Mouse (Mus musculus): Measurements from ENCODE around the gene Gm35315. TPM values are rescaled to one million over a fixed set of nuclear protein-coding genes. Genes with fewer than 3 reads are reported as not detected.

The Gm35315 gene
- polyA plus RNA-seq, 1 experiment from 2014 or later: 1.1 TPM

DNA sequence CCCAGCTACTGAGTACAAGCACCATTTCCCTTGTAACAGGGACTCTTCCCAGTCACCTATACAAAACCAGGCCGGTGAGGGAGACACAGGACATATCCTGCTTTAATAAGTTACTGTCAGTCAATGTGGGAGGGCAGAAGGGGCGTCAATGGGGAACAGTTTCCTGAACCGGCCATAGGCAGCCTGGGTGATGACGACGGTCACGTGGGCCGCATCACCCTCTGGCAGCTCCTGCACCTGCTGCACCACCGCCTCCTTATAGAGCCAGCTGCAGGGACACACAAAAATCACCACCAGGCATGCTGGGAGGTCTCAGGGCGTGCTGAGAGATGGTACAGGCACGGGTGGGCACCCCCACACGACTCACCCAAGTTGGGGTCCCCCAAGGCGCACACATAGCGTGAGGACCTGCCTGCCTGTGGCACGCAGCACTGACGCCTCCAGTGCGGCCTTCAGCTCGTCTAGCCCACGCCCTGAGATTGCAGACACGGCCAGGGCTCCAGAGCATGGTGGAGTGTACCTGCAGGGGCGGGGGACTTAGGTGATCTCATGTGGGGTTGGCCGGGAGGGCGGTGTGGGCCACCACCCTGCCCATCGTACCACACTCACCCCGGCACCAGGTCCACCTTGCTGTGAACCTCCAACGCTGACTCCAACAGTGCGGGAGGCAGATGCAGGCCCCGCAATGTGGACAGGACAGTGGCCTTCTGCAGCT, 9.8 kb upstream of the Gm35315 start:
- 96% methylated on average over 27 of the region's 27 CpGs for WGBS
- Histone ChIP-seq H3K4me1 (replicated peaks; ENCODE audit: control insufficient read depth, insufficient read depth, low read length) (peaks cover 14% of the 10 kb centered on the region), H3K36me3 (ENCODE audit: control insufficient read depth, insufficient read depth, low read length) (peaks cover 37% of the 10 kb centered on the region), H3K27me3 (replicated peaks; ENCODE audit: control insufficient read depth, insufficient read depth, low read length) (no peaks in the 10 kb centered on the region; the same call in 1 of the 2 replicates), H3K9me3 (ENCODE audit: control insufficient read depth, low read length) (no peaks in the 10 kb centered on the region), H3K27ac (ENCODE audit: low read depth) (no peak overlapping the region), H3K4me2 (ENCODE audit: low read length) (no peak overlapping the region), H3K9ac (ENCODE audit: low read length) (no peak overlapping the region), H3K4me3 (ENCODE audit: low read depth, low read length) (no peak overlapping the region)
- ATAC-seq (replicated peaks; ENCODE audit: low FRiP score, low TSS enrichment, low read depth) (no peak), DNase-seq (ENCODE audit: low spot score) (no peak)

DNA sequence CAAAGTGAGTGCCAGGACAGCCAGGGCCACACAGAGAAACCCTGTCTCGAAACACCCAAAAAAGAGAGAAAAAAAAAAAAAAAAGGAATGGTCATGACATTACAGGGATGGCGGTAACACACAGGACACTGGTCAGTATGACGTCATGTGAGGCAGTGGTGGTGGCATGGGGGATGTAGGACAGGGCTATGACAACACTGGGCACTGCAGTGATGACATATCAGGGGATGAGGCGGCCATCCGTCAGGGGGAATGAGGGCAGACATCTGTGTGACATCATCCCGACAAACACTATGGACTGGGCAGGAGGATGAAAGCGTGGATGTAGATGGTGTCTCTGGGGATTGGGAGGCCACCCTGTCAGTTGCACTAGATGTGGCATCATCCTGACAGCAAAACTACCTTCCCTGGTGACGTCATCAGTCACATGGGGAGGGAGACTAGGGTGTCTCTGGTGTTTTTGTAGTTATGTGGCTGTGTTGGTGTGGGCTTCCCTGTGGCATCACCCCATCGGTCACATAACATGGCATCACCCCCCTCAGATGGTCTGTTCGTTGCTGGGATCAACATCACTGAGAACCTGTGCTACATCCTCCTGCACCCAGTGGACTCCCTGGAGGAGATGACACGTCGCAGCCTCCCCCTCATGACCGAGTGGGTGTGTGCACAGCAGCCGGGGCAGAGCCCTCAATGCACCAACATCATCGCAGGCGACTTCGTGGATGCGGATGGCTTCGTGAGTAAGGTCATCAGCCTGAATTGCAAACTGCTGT, 8.8 kb upstream of the Gm35315 start:
- no peak for ATAC-seq (replicated peaks; ENCODE audit: low FRiP score, low TSS enrichment, low read depth)
- Histone ChIP-seq H3K9me3 (ENCODE audit: control insufficient read depth, low read length) (no peaks in the 10 kb centered on the region), H3K4me1 (replicated peaks; ENCODE audit: control insufficient read depth, insufficient read depth, low read length) (peaks cover 14% of the 10 kb centered on the region), H3K9ac (ENCODE audit: low read length) (no peak overlapping the region), H3K27me3 (replicated peaks; ENCODE audit: control insufficient read depth, insufficient read depth, low read length) (no peaks in the 10 kb centered on the region; the same call in 1 of the 2 replicates), H3K27ac (ENCODE audit: low read depth) (no peak overlapping the region), H3K4me2 (ENCODE audit: low read length) (no peak overlapping the region), H3K36me3 (ENCODE audit: control insufficient read depth, insufficient read depth, low read length) (peaks cover 37% of the 10 kb centered on the region), H3K4me3 (ENCODE audit: low read depth, low read length) (no peak overlapping the region)
- no peak for DNase-seq (ENCODE audit: low spot score)
- 95% methylated on average over 19 of the region's 19 CpGs for WGBS

DNA sequence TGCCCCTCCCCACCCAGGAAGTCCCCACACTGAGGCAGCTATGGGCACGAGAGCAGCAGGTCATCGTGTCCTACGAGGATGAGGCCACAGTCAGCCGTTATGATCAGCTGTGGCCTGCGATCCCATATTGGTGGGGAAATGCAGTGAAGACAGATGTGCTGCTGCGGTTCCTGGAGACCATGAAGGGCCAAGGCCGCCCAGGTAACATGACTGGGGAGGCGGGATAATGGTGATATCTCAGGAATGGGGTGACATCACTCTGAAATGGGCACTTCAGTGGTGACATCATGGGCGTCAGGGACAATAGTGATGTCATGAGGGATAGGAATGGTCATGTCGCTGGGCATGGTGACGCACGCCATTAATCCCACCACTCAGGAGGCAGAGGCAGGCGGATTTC, 8.2 kb upstream of the Gm35315 start:
- WGBS: 86% methylated on average over 13 of the region's 13 CpGs

GRCm38 (mm10) chr5:110101716-110102347, 7.6 kb upstream of the Gm35315 start:
- H3K36me3 ChIP-seq (ENCODE audit: control insufficient read depth, insufficient read depth, low read length): peaks cover 37% of the 10 kb centered on the region
- H3K4me2 ChIP-seq (ENCODE audit: low read length): peak overlapping the region; percentile 59
- no peaks in the 10 kb centered on the region for H3K9me3 ChIP-seq (ENCODE audit: control insufficient read depth, low read length)
- WGBS: 16% methylated on average over 33 of the region's 34 CpGs
- peak; percentile 32 for ATAC-seq (replicated peaks; ENCODE audit: low FRiP score, low TSS enrichment, low read depth)
- peak overlapping the region; percentile 24 for H3K4me3 ChIP-seq (ENCODE audit: low read depth, low read length)
- H3K27ac ChIP-seq (ENCODE audit: low read depth): no peak overlapping the region
- peaks cover 13% of the 10 kb centered on the region for H3K4me1 ChIP-seq (replicated peaks; ENCODE audit: control insufficient read depth, insufficient read depth, low read length)
- H3K9ac ChIP-seq (ENCODE audit: low read length): no peak overlapping the region
- DNase-seq (ENCODE audit: low spot score): no peak
- no peaks in the 10 kb centered on the region; the same call in 1 of the 2 replicates for H3K27me3 ChIP-seq (replicated peaks; ENCODE audit: control insufficient read depth, insufficient read depth, low read length)

More for the DNA sequence above, 8.2 kb upstream of the Gm35315 start:
- ATAC-seq (replicated peaks; ENCODE audit: low FRiP score, low TSS enrichment, low read depth): no peak
- Histone ChIP-seq H3K36me3 (ENCODE audit: control insufficient read depth, insufficient read depth, low read length) (peaks cover 37% of the 10 kb centered on the region), H3K9ac (ENCODE audit: low read length) (no peak overlapping the region), H3K4me2 (ENCODE audit: low read length) (peak overlapping the region; percentile 59; the same call in 1 of the 2 replicates), H3K4me1 (replicated peaks; ENCODE audit: control insufficient read depth, insufficient read depth, low read length) (peaks cover 14% of the 10 kb centered on the region), H3K4me3 (ENCODE audit: low read depth, low read length) (no peak overlapping the region), H3K9me3 (ENCODE audit: control insufficient read depth, low read length) (no peaks in the 10 kb centered on the region), H3K27ac (ENCODE audit: low read depth) (no peak overlapping the region), H3K27me3 (replicated peaks; ENCODE audit: control insufficient read depth, insufficient read depth, low read length) (no peaks in the 10 kb centered on the region; the same call in 1 of the 2 replicates)
- DNase-seq (ENCODE audit: low spot score): no peak

DNA sequence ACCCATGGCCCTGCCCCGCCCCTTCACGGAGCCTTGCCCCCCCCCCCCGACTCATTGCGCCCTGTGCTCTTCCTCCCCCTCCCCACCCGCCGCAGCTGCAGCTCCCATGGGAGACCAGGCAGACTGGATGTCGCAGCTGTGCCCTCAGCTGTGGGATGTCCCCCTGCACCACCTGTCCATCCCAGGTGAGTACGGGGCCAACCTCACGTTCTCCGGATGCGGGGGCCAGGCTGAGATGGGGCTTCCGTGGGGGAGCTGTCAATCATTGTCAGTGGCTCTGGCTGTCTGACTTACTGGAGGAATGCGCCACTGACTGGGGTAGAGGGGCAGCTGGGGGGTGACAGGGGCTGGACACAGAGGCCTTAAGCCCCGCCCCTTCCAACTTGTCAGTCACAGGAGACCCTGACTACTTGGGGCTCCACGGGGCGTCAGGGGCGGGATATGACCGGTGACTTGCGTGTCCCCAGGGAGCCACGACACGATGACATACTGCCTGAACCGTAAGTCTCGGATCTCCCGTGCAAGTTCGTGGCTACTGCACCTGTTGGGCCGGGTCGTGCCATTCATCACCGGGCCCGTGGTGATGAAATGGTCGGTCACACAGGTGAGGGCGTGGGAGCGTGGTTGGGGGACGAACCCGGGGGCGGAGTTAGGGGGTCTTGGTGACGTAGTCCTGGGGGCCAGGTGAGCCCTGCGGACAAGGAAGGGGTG, 6.9 kb upstream of the Gm35315 start:
- Histone ChIP-seq H3K9ac (ENCODE audit: low read length) (no peak overlapping the region), H3K27me3 (replicated peaks; ENCODE audit: control insufficient read depth, insufficient read depth, low read length) (no peaks in the 10 kb centered on the region; the same call in 1 of the 2 replicates), H3K36me3 (ENCODE audit: control insufficient read depth, insufficient read depth, low read length) (peaks cover 33% of the 10 kb centered on the region), H3K27ac (ENCODE audit: low read depth) (no peak overlapping the region), H3K4me3 (ENCODE audit: low read depth, low read length) (peak overlapping the region; percentile 24), H3K9me3 (ENCODE audit: control insufficient read depth, low read length) (no peaks in the 10 kb centered on the region), H3K4me2 (ENCODE audit: low read length) (peak overlapping the region; percentile 59), H3K4me1 (replicated peaks; ENCODE audit: control insufficient read depth, insufficient read depth, low read length) (peaks cover 6% of the 10 kb centered on the region; the same call in 1 of the 2 replicates)
- peak; percentile 11; the same call in 1 of the 2 replicates for ATAC-seq (replicated peaks; ENCODE audit: low FRiP score, low TSS enrichment, low read depth)
- DNase-seq (ENCODE audit: low spot score): no peak
- WGBS: 2% methylated on average over 35 of the region's 37 CpGs

GRCm38 (mm10) chr5:110099656-110100580, 5.7 kb upstream of the Gm35315 start, which contains the start of gene Plcxd1:
TSS of gene Plcxd1 (plus strand) at chr5:110099969.
- DNase-seq (ENCODE audit: low spot score) (no peak), ATAC-seq (replicated peaks; ENCODE audit: low FRiP score, low TSS enrichment, low read depth) (peak; percentile 24)
- 10% methylated on average over 25 of the region's 25 CpGs for WGBS
- Histone ChIP-seq H3K9ac (ENCODE audit: low read length) (no peak within 1 kb of the TSS), H3K4me1 (replicated peaks; ENCODE audit: control insufficient read depth, insufficient read depth, low read length) (peaks cover 6% of the 10 kb centered on the region; the same call in 1 of the 2 replicates), H3K27me3 (replicated peaks; ENCODE audit: control insufficient read depth, insufficient read depth, low read length) (no peaks in the 10 kb centered on the region; the same call in 1 of the 2 replicates), H3K9me3 (ENCODE audit: control insufficient read depth, low read length) (no peaks in the 10 kb centered on the region), H3K36me3 (ENCODE audit: control insufficient read depth, insufficient read depth, low read length) (peaks cover 21% of the 10 kb centered on the region), H3K27ac (ENCODE audit: low read depth) (no peak within 1 kb of the TSS), H3K4me3 (ENCODE audit: low read depth, low read length) (no peak within 1 kb of the TSS; the same call in 1 of the 2 replicates), H3K4me2 (ENCODE audit: low read length) (peak within 1 kb of the TSS; percentile 59)

- WGBS: 40% methylated on average over 1 of the region's 1 CpGs
- Histone ChIP-seq H3K36me3 (ENCODE audit: control insufficient read depth, insufficient read depth, low read length) (peaks cover 12% of the 10 kb centered on the region), H3K9ac (ENCODE audit: low read length) (no peak overlapping the region), H3K4me3 (ENCODE audit: low read depth, low read length) (no peak overlapping the region), H3K27ac (ENCODE audit: low read depth) (no peak overlapping the region), H3K27me3 (replicated peaks; ENCODE audit: control insufficient read depth, insufficient read depth, low read length) (no peaks in the 10 kb centered on the region; the same call in 1 of the 2 replicates), H3K4me1 (replicated peaks; ENCODE audit: control insufficient read depth, insufficient read depth, low read length) (peaks cover 6% of the 10 kb centered on the region; the same call in 1 of the 2 replicates), H3K4me2 (ENCODE audit: low read length) (no peak overlapping the region), H3K9me3 (ENCODE audit: control insufficient read depth, low read length) (no peaks in the 10 kb centered on the region)
- no peak for DNase-seq (ENCODE audit: low spot score)
- no peak for ATAC-seq (replicated peaks; ENCODE audit: low FRiP score, low TSS enrichment, low read depth)
Measured at GRCm38 (mm10) chr5:110098991-110099477, 4.8 kb upstream of the Gm35315 start.
